Mouse (Mus musculus) small intestine, adult 2 months (tissue): Measurements from ENCODE around the gene Slc35e2.

Source experiments
- CTCF ChIP-seq: fragments of 200-500 bp; IDR thresholded peaks from 2 replicates; pipeline ENCODE4 v1.5.1; 2012; ENCODE audit warnings: low read depth, mild to moderate bottlenecking, control low read depth, inconsistent platforms, low read length, moderate library complexity, mixed read lengths; ENCODE audit not compliant: insufficient replicate concordance, insufficient read length; ENCODE audit errors: extremely low read depth
- POLR2A ChIP-seq: fragments of 200-500 bp; IDR thresholded peaks from 2 replicates; pipeline ENCODE4 v1.6.1; 2012; ENCODE audit warnings: low read depth, mild to moderate bottlenecking, control low read depth, inconsistent platforms, low read length, moderate library complexity

DNA sequence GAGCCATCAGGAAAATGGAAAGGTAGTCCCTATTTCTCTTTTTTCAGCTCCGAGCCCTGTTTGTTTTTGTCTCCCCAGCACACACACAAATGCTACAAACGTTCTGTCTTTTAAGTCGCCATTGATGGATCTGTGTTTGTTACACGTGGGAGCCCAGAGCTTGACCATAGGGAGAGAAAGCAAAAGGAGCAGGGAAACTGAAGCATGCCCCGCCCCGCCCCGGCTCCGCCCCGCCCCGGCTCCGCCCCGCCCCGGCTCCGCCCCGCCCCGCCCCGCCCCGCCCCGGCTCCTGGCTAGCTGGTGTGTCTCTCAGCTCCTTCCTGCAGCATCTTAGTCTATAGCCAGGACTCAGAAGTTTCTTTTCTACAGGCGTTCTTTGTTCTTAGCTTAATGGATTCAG, 2.7 kb upstream of the Slc35e2 start:
- TF ChIP-seq POLR2A (no peak), CTCF (no peak)
